Mouse (Mus musculus) heart, adult 2 months (tissue): Measurements from ENCODE around the gene Hal. TPM values are rescaled to one million over a fixed set of nuclear protein-coding genes. Genes with fewer than 3 reads are reported as not detected.

Experiments used
- DNase-seq, 2 experiments: peaks; one replicate each; pipeline ENCODE4 v3.0.0; 2021
- H3K27ac ChIP-seq: fragments of 200-600 bp; 2 replicates; pipeline ENCODE4 v1.8.1; 2022
- H3K27me3 ChIP-seq: fragments of 200-500 bp; 2 replicates; pipeline ENCODE4 v1.6.1; 2012; ENCODE audit warnings: mild to moderate bottlenecking, low read length, inconsistent platforms, mixed read lengths; ENCODE audit not compliant: control insufficient read depth, insufficient read depth
- H3K36me3 ChIP-seq: fragments of 200-500 bp; 2 replicates; pipeline ENCODE4 v1.6.1; 2012; ENCODE audit warnings: low read length, inconsistent platforms; ENCODE audit not compliant: control insufficient read depth, insufficient read depth
- H3K4me1 ChIP-seq: fragments of 200-500 bp; 2 replicates; pipeline ENCODE4 v1.6.1; 2011; ENCODE audit warnings: low read length; ENCODE audit not compliant: control insufficient read depth, insufficient read depth
- H3K4me3 ChIP-seq: fragments of 200-600 bp; 2 replicates; pipeline ENCODE4 v1.8.1; 2022
- H3K79me2 ChIP-seq: fragments of 200-500 bp; replicated peaks from 2 replicates; pipeline ENCODE4 v1.6.1; 2012; ENCODE audit warnings: mild to moderate bottlenecking, inconsistent platforms, low read length, moderate library complexity, mixed read lengths; ENCODE audit not compliant: control insufficient read depth, insufficient read depth
- H3K9ac ChIP-seq: fragments of 200-500 bp; 2 replicates; pipeline ENCODE4 v1.6.1; 2012; ENCODE audit warnings: low read depth, mild to moderate bottlenecking, control low read depth, inconsistent platforms, low read length, mixed read lengths
- CTCF ChIP-seq: fragments of 200-600 bp; IDR thresholded peaks from 2 replicates; pipeline ENCODE4 v1.8.1; 2022; ENCODE audit warnings: antibody characterized with exemption, mild to moderate bottlenecking, moderate library complexity
- EP300 ChIP-seq: fragments of 200-500 bp; IDR thresholded peaks from 2 replicates; pipeline ENCODE4 v1.6.1; 2011; ENCODE audit warnings: low read depth, low read length, control low read depth; ENCODE audit not compliant: insufficient read depth
- POLR2A ChIP-seq: fragments of 200-500 bp; IDR thresholded peaks from 2 replicates; pipeline ENCODE4 v1.6.1; 2011; ENCODE audit warnings: mild to moderate bottlenecking, low read depth, low read length, control low read depth; ENCODE audit not compliant: insufficient read depth
- WGBS: fragments of 180-500 bp; shearing (Covaris S2); methylation state at CpG from one replicate; pipeline ENCODE4 v1.1.7; 2018; 5-methylcytosine and 5-hydroxymethylcytosine counted together
- intact Hi-C: fragments of 180-260 bp; cut with DNase I; formaldehyde crosslinking; loops from one replicate; pipeline ENCODE4 v1.15.1; 2025
- polyA plus RNA-seq: library from polyadenylated mRNA; depleted of rRNA; stranded (reverse); fragments of >200 nt; gene quantifications from 2 replicates; pipeline ENCODE4 v1.2.3, GENCODE M21; 2012
- total RNA-seq, 2 experiments: library from RNA; stranded (reverse); gene quantifications; 2 replicates each; pipeline ENCODE4 v1.2.3; 2021

Gene Hal
- total and polyA plus RNA-seq, 3 experiments, result 0.04 to 0.20 (median 0.18) TPM

DNA sequence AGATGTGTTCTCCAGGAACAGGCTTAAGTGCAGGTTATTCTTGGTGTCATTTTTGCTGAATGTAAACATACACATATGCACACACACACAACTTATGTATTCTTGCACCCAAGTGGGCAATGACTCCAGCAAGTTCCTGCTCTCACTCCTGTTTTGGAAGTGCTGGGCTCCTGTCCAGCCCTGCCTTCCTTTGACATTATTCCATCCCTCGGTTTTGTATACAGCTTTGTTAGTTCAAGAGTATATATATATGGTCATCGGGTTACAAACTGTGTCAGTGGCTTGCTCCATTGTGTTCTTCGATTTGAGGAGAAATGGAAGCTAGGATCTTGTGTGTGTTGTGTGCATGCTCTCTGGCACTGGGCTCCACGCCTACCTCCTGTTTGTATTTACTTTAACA lies 29.6 kb downstream of the Hal start:
- TF ChIP-seq CTCF (no peak), EP300 (no peak)
- Histone ChIP-seq H3K9ac (no peak overlapping the region), H3K27me3 (no peaks in the 10 kb centered on the region), H3K4me3 (no peak overlapping the region), H3K4me1 (no peaks in the 10 kb centered on the region), H3K36me3 (no peaks in the 10 kb centered on the region), H3K27ac (no peak overlapping the region), H3K79me2 (no peaks in the 10 kb centered on the region)
- 83% methylated on average over 4 of the region's 4 CpGs for WGBS
- intact Hi-C loops, result no loop called here
- DNase-seq, result no peak

DNA sequence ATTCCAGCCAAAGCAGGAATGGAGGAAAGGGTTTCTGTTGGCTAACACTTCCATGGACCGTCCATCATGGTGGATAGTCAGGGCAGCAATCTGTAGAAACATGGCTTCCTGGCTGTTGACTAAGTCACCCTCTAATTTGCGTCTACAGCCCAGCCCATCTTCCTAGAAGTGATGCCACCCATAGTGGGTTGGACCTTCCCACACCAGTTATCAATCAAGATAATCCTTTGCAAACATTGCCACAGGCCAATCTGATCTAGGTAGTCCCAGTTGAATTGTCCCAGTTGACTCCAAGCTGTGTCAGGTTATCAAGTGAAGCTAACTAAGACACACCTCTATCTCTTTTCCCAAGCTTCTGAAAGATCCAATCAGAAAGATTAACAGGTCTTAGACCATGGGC lies 30.1 kb downstream of the Hal start:
- no peaks in the 10 kb centered on the region for H3K27me3 ChIP-seq
- H3K9ac ChIP-seq, result no peak overlapping the region
- H3K4me1 ChIP-seq, result no peaks in the 10 kb centered on the region
- TF ChIP-seq CTCF (no peak), POLR2A (no peak), EP300 (no peak)
- no peak overlapping the region for H3K27ac ChIP-seq
- no peaks in the 10 kb centered on the region for H3K36me3 ChIP-seq
- intact Hi-C loops, result no loop called here
- H3K4me3 ChIP-seq, result no peak overlapping the region
- 86% methylated on average over 2 of the region's 2 CpGs for WGBS
- H3K79me2 ChIP-seq, result no peaks in the 10 kb centered on the region
- no peak for DNase-seq

DNA sequence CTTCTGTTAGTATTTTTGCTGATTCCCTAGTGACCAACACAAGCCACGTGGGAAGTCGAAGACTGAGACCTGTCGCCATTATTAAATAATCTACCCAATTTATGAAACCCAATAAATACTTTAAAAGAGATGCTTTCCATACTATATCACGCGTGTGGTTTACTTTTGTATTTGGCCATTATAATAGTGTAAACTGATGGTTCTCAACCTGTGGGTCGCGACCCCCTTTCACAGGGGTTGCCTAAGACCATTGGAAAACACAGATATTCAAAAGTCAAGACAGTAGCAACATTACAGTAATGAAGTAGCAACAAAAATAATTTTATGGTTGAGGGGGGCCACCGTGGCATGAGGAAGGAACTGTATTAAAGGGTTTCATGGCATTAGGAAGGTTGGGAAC lies 30.6 kb downstream of the Hal start:
- Histone ChIP-seq H3K9ac (no peak overlapping the region), H3K79me2 (no peaks in the 10 kb centered on the region), H3K4me1 (no peaks in the 10 kb centered on the region), H3K27ac (no peak overlapping the region), H3K36me3 (no peaks in the 10 kb centered on the region), H3K4me3 (no peak overlapping the region), H3K27me3 (no peaks in the 10 kb centered on the region)
- TF ChIP-seq CTCF, result no peak
- no peak for TF ChIP-seq POLR2A
- TF ChIP-seq EP300, result no peak
- no peak for DNase-seq
- 90% methylated on average over 8 of the region's 8 CpGs for WGBS
- intact Hi-C loops, result no loop called here

DNA sequence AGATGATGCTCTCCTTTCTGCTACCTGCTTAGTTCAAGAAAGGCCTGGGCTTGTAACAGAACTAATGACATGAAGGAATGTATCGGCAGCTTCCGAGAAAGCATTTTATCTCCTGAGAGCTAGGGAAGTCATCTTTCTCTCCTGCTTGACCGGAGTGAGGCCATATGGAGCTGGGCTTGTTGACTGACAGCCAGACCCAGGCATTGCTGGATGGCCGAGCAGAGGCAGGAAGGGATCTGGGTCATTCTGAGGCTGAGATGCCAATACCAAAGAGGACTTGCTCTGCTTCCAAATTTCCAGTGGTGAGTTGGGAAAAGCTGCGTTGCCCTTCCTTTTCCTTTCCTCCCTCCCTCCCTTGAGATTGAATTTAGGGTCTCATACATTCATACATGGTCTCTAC lies 31.2 kb downstream of the Hal start:
- Histone ChIP-seq H3K36me3 (no peaks in the 10 kb centered on the region), H3K4me1 (no peaks in the 10 kb centered on the region), H3K79me2 (no peaks in the 10 kb centered on the region), H3K27ac (no peak overlapping the region), H3K27me3 (no peaks in the 10 kb centered on the region), H3K9ac (no peak overlapping the region), H3K4me3 (no peak overlapping the region)
- WGBS, result 65% methylated on average over 5 of the region's 5 CpGs
- no peak for DNase-seq
- TF ChIP-seq POLR2A, result no peak
- no peak for TF ChIP-seq EP300
- no peak for TF ChIP-seq CTCF
- intact Hi-C loops, result no loop called here

DNA sequence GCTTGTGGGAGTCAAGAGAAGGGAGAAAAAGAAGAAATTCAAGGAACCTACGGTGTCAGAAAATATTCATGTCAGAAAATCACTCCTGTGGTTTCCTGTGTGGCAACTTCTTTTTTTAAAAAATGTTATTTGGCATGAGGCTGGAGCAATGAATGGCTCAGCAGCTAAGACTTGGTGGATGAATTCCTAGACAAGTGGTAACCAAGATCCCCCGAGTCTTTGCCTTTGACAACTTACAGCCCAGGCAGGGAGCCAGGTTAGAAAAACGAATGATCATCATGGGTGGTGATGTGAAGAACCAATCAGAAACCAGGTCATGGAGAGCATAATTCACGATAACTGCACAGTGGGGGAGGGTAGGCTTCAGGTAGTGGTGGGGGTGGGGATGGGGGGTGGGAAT lies 32.4 kb downstream of the Hal start:
- Histone ChIP-seq H3K36me3 (no peaks in the 10 kb centered on the region), H3K9ac (no peak overlapping the region), H3K4me1 (no peaks in the 10 kb centered on the region), H3K27me3 (no peaks in the 10 kb centered on the region), H3K27ac (no peak overlapping the region), H3K79me2 (no peaks in the 10 kb centered on the region), H3K4me3 (no peak overlapping the region)
- DNase-seq, result no peak
- TF ChIP-seq EP300 (no peak), POLR2A (no peak), CTCF (no peak)
- WGBS, result 62% methylated on average over 4 of the region's 4 CpGs
- intact Hi-C loops, result no loop called here

DNA sequence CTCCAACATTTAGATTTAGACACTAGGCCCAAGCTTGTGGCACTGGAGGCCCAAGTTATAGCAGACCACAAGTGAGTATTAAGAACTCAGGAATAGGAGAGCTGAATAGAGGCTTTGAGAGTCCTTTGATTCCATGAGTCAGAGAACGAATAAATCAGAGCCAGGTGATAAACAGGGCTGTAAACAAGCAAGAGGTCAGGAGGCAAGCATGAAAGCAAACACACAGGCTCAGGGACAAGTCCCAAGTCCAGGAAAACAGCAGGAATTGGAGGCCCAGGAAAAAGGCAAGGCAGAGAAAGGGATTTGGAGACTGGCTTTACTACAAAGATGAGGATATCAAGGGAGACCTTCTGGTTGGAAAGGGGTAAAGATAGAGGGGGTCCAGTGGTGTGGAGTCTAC lies 36.8 kb downstream of the Hal start:
- intact Hi-C loops, result no loop called here
- Histone ChIP-seq H3K27me3 (no peaks in the 10 kb centered on the region), H3K36me3 (no peaks in the 10 kb centered on the region), H3K9ac (no peak overlapping the region), H3K4me1 (no peaks in the 10 kb centered on the region), H3K4me3 (no peak overlapping the region), H3K27ac (no peak overlapping the region), H3K79me2 (no peaks in the 10 kb centered on the region)
- WGBS, result 92% methylated on average over 1 of the region's 1 CpGs
- no peak for DNase-seq
- no peak for TF ChIP-seq POLR2A
- TF ChIP-seq EP300, result no peak
- no peak for TF ChIP-seq CTCF
